Mouse (Mus musculus): Measurements from ENCODE around the gene Crabp2.
A peak's percentile ranks its signal among the peaks of the same experiment; 100 is the strongest.

The Crabp2 gene

DNA sequence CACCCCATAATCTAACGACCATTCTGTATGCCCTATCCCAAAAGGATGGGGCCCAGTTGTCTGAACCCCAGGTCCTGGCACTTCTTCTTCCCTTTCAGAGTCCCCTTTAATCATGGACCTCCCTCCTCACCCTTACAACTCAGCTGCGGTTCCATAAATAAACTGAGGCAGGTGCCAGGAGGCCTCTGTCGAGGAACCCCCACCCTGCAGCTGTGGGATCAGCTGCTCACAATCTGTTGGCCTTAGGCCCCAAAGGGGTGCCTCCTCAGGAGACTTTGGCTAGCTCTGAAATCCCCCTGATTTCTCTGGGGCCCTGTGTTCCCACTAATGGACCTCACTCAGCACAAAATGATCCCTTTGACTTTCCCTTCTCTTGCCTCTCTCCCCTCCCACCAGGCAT is 35.6 kb downstream of the Crabp2 start:
- no peak for DNase-seq (ENCODE audit: low spot score)

DNA sequence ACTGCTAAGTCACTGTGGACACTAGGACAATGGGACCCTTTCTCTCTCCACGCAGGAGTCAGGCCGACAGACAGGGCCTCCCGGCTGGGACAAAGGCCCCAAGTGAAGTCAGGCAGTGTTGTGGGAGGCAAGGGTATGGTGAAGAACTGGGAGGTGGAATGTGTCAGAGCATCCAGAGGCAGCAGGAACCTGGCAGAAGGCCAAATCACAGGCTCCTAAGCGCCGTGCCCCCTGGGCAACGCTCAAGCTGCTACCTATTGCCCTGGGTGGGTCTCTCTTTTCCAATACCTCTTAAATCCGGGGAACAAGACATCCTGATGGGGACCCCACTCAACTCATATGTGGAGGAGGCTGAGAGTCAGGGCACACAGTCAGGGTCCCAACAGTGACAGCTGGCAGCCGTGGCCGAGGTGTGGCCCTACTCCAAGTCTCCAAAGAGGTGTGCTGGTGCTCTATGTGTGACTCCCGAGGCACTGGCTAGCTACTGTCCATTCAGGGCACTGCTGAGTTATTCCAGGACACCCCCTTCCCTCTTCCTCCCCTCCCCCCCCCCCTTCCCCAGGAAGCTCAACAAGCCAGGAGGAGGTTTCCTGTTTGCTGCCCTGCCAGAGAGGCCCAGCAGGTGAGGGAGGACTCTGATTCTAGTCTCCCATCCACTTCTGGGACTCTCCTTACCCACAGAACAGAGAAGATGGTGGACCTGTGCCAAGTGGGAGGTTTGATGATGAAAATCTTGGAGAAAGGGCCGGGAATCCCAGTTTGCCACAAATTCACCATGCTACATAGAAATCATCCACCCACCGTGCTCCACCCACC is 37.2 kb downstream of the Crabp2 start:
- no peak for DNase-seq (ENCODE audit: low spot score)

DNA sequence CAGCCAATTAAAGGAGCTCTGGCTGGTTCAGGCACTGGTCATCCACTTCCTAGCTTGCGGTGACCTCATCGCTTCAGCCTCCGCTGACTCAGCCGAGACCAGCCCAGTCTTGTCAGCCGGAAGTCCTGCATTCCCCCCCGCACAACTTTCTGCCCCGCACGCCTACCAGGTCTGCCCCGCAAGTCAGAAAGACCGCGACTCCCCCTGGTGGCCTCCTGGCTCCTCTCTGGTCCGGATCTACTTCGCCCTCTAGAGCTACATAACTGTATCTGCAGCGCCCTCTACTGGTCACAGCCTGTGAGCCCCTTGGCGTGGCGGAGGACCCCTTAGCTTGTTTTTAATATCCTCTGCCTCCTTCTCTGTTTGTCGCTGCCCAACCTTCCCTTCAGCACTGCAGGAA is 38.4 kb downstream of the Crabp2 start:
- peak; percentile 97 for DNase-seq (ENCODE audit: low spot score)

DNA sequence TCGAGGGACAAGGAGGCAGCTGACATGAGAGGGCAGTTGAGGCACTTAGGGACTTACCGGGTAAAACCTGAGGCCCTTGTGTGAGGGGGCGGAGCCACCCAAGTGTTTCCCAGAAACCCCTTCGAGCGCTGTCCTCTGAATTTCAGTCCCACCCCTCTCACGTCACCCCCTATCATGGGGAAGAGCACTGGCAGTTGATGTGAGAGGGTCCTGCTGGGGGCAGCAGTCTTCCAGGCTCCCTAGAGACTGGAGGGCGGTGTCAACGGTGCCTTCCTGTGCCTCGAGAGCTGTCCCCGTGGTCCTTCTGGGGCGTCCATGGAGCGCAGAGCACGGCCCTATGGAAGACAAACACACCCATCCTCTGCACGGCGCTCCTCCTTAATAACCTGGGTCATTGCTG is 39.2 kb downstream of the Crabp2 start:
- peak; percentile 19 for DNase-seq (ENCODE audit: low spot score)

DNA sequence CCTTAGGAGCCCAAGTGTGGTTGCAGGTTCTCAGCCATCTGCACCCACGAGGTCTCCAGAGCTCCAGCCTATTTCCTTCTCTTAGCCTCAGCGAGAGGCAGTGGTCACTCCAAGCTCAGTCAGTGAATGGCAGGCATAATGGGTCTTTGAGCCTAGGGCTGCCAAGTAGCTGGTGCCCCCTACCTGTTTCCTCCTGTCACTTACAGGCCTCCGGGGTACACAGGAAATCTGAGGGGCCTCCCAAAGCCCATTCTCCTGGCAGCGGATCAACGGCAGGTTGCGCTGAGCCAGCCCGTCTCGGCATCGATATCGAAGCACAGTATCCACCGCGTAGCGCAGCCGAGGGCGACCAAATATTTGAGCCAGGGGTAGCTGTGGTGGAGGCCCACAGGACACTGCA is 39.6 kb downstream of the Crabp2 start:
- no peak for DNase-seq (ENCODE audit: low spot score)

DNA sequence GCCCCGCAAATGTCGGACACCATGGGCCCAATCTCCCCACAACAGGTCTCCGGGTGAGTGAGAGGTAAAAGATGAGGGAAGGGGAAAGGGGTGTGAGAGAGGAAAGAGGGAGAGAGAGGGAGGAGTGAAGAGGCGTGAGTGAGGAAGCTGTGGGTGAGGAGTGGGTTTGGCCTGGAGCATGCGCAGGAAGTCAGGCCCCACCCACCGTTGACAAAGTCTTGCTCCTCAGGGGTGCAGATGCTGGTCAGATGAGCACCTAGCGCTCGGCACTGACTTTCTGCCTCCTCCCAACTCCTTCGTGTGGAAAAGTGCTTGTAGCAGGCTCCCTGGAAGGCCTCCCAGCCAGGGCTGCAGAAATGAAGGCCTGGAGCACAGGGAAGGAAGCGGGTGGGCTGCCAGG is 41.5 kb downstream of the Crabp2 start:
- DNase-seq (ENCODE audit: low spot score) = no peak

DNA sequence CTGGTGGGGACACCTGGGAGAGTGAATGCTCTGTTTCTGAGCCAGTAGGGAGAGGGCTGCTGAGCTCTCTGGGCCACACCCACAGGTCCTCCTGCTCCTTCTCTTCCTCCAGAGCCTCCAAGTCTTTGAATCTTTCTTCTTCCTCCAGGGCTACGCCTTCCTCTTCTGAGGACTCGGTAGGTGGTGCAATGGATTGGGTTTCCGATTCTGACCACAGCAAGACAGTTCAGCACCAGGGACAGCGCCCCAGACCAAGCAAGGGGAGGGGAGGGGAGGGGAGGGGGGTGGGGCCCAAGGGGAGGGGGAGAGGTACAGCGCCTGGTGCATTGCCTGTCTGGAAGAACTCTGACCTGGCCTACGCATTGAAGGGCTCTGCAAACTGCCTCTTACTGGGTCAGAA is 45.0 kb downstream of the Crabp2 start:
- peak; percentile 32 for DNase-seq (ENCODE audit: low spot score)

DNA sequence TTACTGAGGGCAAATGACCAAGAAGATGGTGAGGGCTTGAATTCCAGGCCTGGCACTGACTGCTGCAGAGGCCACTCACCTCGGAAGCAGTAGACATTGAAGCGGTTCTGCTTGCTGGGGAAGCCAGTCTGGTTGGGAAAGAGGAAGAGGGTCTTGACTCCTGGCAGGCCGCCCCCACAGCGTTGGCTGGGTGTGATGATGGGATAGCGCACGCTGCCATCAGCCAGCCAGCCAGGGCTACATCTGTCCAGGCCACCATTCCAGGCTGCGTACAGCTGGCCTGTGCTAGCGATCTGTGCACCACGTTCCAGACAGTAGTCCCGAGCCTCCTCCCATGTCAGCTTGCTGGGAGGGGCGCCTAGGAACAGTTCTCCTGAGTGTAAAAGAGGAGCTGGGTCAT is 46.9 kb downstream of the Crabp2 start:
- DNase-seq (ENCODE audit: low spot score) = no peak

DNA sequence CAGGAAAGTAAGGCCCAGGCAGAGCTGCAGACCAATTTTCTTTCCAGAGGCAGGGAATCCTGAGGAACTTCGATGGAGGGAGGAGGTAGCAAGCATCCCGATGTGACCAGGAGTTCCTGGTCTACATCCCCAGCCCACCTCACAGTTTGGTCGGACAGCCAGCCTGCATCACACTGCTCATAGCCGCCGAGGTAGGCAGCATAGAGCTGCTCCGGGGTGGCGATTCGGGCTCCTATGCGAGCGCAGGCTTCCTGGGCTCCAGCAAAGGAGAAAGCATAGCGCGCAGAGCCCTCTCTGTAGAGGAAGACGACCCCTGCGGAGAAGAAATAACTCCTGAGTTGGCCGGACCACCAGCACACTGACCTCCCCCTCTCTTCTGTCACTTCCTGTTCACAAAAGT is 47.9 kb downstream of the Crabp2 start:
- DNase-seq (ENCODE audit: low spot score) = no peak

DNA sequence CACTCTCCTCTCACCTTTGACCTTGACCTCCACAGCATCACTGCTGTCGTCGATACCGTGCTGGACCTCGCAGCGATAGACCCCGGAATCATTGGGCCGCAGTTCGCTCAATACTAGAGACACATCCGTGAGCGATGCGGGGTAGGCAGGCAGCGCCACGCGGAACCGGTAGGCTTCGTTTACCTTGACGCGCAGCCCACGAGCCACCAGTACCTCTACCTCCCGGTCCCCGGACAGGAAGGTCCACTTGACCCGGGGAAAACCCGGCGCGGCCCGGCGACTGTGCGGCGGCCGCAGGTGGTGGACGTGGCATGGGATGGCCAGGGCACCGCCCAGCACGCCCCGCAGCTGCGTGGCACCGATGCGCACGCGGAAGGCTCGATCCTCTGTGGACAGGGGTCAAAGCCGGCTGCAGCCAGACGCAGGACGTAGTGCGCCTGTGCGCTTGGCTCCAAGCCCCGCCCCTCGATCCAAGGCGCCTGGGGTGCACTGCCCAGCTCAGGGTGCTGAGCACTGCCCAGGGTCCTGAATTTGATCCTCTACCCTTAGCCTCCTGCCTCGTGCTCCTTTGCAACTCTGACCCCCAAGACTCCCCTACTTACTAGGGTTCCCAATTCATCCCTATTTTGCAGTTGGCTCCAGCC is 48.6 kb downstream of the Crabp2 start:
- peak; percentile 18 for DNase-seq (ENCODE audit: low spot score)

DNA sequence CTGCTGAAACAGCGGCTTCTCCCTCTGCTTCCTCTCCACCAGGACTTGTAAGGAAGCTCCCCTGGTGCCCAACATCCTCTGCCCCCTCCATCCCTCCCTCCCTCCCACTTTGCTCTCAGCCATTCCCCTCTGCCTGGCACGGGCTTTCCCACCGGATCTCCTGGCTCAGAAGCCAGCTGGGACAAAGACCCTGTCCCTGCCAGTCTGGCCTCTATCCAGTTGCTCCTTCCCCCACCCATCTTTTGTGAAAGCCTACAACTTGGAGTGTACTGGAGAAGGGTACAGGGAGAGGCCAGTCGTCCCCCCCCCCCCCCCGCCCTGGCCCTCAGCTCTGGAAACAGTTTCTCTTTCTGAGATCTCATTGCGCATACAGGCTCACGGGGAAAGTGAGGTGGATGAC is 50.3 kb downstream of the Crabp2 start:
- DNase-seq (ENCODE audit: low spot score) = no peak

DNA sequence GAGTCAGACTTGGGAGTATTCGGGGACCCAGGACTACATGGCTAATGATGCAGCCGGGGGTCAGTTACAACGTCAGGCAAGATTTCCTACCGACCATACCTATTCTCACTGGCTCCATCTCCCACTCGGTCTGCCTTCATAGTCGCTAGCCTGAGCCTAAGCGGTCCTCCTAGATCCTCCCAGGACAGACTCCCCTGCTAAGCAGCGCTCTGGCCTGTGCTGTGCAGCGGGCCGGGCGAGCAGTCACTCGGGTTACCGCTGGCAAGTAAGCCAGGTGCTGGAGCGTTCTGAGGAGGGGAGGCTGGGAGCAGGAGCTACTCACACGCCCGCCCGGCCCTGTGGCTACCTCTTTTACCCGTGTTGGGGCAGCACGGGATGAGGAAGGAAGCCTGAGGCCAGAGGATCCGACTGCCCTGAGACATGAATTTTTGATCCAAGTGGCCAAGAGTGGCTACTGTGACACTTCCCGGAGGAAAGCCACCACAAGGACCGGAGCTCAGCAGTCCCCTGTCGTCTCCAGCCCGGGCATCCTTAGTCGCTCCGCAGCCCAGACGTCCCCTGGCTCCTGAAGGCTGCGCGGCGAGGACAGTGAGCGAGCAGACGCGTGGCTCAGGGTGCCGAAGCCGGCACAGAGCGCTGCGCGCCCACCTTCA is 50.9 kb downstream of the Crabp2 start:
- DNase-seq (ENCODE audit: low spot score) = no peak

DNA sequence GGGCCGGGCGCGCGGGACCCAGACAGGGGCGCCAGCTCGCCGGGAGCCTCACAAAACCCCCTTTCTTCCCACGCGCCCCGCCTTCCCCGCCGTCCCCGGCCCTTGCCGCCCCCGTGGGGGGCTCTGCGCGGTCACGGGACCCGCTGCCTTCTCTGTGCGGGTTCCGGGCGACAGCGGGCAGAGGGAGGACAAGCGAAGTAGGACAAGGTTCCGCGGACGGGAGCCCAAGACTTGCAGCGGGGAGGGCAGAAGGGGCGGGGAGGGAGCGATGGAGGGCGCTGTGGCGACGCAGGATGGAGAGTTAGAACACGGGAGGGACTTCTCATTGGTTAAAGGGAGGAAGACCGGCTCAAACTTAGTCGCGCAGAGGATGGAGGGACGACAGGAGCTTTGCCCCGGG is 51.7 kb downstream of the Crabp2 start, which contains the start of gene Bcan:
Gene Bcan, minus strand, starts transcription at position 50 of the 400 bp plus-strand sequence.
- DNase-seq (ENCODE audit: low spot score) = no peak

DNA sequence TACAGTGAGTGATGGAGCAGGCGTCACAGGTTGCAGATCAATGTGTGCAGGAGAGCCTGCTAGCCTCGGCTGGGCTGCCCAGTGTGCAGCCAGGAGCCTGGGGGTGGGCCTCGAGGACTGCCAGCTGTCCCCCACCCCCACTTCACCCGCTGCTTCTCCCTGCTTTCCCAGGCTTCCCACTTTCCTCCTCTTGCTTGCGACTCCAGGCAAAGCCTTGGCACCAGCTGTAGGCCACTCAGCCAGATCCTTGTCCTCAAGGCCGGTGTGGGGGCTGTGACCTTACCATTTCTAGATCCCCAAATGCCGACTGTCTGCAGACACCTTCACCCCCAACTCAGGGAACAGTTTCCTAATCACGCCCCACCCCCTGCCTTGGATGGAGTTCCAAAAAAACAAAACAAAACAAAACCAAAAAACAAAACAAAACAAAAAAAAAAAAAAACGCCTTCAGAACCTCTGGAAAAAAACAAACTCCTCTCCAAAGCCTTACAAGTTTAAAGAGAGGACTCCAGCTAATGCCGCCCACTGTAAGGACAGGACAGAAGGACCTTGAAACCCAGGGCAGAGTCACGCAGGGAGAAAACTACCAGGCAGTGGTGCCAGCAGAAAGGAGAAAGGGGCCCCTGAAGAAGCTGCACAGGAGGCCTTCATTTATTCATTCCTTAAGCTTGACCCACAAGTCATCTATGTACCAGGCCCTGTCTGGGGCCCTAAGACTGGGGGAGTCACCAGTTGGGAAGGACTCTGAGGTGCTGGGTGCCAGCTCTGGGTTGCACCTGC is 52.5 kb downstream of the Crabp2 start:
- DNase-seq (ENCODE audit: low spot score) = no peak

DNA sequence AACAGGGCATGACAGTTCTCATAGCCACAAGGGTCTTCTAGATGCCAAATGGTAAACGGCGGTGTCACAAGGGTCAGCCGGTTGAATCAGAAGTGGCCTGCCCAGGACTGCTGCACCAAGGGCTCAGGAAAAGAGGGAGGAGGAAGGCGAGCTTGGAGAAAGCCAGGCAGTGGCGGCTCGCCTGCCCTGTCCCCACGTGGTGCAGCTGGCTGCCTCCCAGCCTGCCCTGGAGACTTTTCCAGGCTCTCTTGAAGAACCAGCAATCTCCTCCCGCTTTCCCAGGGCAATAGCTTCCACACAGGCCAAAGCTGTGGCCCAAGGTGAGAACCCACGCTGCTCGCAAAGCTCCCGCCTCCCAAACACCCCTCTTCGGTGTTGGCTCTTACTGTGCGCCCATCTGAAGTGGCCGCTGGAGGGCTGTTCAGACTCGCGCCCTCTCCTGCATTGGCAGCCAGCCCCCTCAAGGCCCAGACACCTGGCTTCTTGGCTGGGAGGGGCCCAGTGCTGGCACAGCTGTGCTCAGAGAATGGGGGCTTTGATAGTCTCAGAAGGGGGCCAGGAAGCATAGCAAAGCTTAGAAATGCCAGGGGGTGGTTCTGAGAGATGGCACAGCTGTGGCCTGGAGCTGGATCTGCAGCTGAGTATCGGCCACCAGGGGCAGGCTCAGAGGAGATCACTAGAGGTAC is 54.0 kb downstream of the Crabp2 start:
- DNase-seq (ENCODE audit: low spot score) = no peak

Measured in urinary bladder, postnatal 14 days (tissue).